Mouse (Mus musculus) liver, adult 10 weeks (tissue): ENCODE data around the gene Lipo4. TPM values are rescaled to one million over a fixed set of nuclear protein-coding genes. Genes with fewer than 3 reads are reported as not detected.

ENCODE experiments used
- polyA plus RNA-seq: library from polyadenylated mRNA; stranded (reverse); fragments of 350-450 nt; fragmentation: Illumina TruSeq; extraction: RNeasy Lipid Tissue Mini Kit (QIAGEN cat#74804); gene quantifications from one replicate; pipeline ENCODE4 v1.2.3, GENCODE M21; 2014; ENCODE audit warnings: low read depth, low replicate concordance

Gene Lipo4
- not detected for polyA plus RNA-seq

GRCm38 (mm10) chr19:33517680-33518079 is at the start of gene Lipo4:
Gene Lipo4 (minus strand): TSS chr19:33517780.

Other genes starting within 250 kb of the Lipo4 start
- gene Rnls, start 125.5 kb downstream of the Lipo4 start, polyA plus RNA-seq = 0.64 TPM
- gene Gm8978, start 107.5 kb upstream of the Lipo4 start, polyA plus RNA-seq = not detected
- not detected for gene Lipo2, start 233.6 kb upstream of the Lipo4 start, polyA plus RNA-seq
- gene Lipo3, start 244.2 kb upstream of the Lipo4 start, polyA plus RNA-seq = 11.0 TPM